Mouse (Mus musculus) neutrophil, adult 5-6 weeks (primary cell): ENCODE data around the gene Nfya. TPM values are rescaled to one million over a fixed set of nuclear protein-coding genes. Genes with fewer than 3 reads are reported as not detected.

ENCODE experiments used
- ATAC-seq: fragments of 151-379, 151-347 bp; 2 replicates; pipeline ENCODE4 v1.8.0; 2017; ENCODE audit warnings: mild to moderate bottlenecking, moderate TSS enrichment; ENCODE audit not compliant: insufficient number of reproducible peaks, poor library complexity, low FRiP score, severe bottlenecking; ENCODE audit errors: extremely low read depth
- total RNA-seq: library from RNA; stranded (forward); fragments of 200-1000 nt; gene quantifications from 2 replicates; pipeline ENCODE4 v1.2.3, GENCODE M21; 2017

The Nfya gene
- total RNA-seq, 1 experiment from 2014 or later: 47.7 TPM

- no peak for ATAC-seq
Measured at GRCm38 (mm10) chr17:48407154-48407553, 2.6 kb downstream of the Nfya start.

DNA sequence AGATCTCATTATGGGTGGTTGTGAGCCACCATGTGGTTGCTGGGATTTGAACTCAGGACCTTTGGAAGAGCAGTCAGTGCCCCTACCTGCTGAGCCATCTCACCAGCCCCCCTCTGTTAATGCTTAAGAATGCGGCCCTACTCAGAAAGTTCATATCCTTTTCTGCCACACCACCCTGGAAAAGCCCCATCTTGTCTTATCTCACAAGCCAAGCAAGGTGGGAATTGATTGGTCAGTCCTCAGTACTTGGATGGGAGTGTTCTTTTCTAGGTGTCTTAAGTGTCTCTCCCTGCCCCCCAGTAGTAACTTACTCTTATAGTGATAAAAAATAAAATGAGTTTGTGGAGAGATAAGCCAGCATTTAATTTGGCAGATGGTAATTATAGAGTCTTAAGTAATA lies 5.0 kb downstream of the Nfya start:
- ATAC-seq: no peak

DNA sequence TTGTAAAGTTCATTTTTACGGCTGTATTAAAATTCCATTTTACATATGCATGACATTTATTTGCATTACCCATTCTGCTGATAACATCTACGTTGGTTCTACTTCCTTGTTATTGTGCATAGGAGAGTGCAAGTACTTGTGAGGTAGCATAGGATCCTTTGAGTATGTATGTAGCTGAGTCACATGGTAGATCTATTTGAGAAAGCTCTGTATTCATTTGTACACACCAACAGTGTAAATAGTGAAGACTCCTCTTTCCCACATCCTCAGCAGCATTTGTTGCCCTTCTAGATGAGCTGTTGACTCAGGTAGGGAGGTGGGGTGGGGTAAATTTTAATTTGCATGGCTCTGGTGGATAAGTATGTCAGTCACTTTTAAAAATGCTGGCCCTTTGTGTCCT lies 5.9 kb downstream of the Nfya start:
- no peak for ATAC-seq

DNA sequence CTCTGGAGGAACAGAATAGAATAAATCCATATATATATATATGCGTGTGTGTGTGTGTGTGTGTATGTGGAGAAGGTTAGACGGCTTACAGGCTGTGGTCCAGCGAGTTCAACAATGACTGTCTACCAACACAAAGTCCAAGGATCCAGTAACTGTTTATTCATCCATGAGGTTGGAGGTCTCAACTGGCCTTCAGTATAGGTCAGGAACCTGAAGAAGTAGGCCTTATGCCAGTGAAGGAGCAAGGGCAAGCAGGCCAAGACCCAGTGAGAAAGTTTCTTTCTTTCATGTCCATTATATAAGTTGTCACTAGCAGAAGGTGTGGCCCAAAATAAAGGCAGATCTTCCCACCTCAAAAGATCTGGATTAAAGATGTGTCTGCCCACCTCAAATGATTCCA lies 7.0 kb downstream of the Nfya start:
- ATAC-seq: no peak

- no peak for ATAC-seq
Measured at GRCm38 (mm10) chr17:48401710-48402109, 8.0 kb downstream of the Nfya start.

DNA sequence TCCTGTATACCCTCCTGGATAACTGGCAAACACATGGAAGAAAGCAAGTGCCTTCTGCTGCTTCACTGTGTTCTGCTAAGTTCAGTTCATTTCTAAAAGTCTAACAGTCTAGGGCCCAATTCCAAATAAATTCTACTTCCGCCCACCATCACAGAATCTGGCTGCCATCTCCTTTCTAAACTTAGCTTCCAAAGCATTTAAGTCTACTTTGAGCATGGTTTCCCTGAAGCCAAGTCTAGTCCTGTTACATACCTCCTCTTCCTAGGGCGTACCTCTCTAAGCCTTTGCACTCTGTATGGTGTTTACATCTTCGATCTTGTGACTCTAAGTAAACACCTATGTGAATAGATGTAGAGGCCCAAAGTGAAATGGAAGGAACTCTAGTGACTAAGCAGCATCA lies 17.1 kb downstream of the Nfya start:
- no peak for ATAC-seq

- no peak for ATAC-seq
Measured at GRCm38 (mm10) chr17:48391446-48391845, 18.3 kb downstream of the Nfya start.

DNA sequence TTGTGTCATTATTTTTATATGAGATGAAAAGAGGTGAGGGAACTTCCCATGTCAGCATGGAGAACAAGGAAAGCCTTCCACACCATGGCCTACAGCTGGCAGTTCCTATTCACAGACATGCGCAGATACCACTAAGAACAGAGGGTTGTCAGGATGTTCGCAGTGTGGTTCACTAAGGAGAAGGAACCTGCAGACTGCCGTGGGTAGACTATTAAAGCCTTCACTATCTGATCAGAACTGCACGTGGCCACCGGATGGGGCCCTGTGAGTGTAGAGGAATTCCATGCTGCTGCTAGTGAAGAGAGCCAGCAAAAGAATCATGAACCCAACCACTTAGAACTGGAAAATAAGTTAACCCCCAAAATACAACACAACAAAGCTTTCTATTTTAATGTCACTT lies 20.3 kb downstream of the Nfya start:
- no peak for ATAC-seq

GRCm38 (mm10) chr17:48388666-48389065 lies 21.0 kb downstream of the Nfya start:
- ATAC-seq: no peak

GRCm38 (mm10) chr17:48385786-48386461 lies 23.8 kb downstream of the Nfya start:
- ATAC-seq: no peak

GRCm38 (mm10) chr17:48379050-48379449 lies 30.7 kb downstream of the Nfya start:
- no peak for ATAC-seq

DNA sequence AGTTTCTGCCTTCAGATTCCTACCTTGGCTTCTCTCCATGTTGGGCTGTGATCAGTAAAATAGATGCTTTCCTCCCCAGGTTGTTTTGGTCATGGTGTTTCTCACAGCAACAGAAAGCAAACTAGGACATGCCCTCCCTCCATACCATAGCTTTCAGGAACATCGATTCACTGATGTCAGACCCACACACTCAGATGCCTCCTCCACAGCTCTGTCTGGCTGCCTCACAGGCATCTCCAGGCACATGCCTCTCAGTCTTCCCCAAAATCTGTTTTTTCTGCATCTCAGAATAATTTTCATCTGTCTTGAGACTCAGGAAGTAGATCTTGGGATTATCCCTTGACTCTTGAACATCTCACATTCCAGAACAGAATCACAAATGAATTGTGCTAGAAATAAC lies 33.6 kb downstream of the Nfya start:
- no peak for ATAC-seq

GRCm38 (mm10) chr17:48372987-48373386 lies 36.7 kb downstream of the Nfya start:
- ATAC-seq: no peak

DNA sequence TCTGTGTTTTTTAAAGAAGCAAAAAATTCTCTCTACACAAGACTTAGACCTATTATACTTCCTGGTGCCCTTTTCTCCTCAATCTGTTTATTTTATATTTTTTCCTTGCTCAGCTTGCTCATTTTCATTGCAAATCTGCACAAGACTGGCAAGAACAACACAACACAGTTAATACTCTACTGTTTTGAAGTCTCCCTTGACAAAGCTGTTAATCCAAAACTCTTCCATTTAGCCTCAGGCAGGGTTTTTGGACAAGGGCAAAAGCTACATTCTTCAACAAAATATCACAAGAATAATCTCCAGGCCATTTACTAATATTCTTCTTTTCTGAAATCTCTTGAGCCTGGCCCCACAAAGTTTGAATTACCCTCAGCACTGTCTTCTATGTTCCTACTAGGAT lies 38.1 kb downstream of the Nfya start:
- no peak for ATAC-seq

GRCm38 (mm10) chr17:48366806-48367205 lies 42.9 kb downstream of the Nfya start:
- no peak for ATAC-seq

DNA sequence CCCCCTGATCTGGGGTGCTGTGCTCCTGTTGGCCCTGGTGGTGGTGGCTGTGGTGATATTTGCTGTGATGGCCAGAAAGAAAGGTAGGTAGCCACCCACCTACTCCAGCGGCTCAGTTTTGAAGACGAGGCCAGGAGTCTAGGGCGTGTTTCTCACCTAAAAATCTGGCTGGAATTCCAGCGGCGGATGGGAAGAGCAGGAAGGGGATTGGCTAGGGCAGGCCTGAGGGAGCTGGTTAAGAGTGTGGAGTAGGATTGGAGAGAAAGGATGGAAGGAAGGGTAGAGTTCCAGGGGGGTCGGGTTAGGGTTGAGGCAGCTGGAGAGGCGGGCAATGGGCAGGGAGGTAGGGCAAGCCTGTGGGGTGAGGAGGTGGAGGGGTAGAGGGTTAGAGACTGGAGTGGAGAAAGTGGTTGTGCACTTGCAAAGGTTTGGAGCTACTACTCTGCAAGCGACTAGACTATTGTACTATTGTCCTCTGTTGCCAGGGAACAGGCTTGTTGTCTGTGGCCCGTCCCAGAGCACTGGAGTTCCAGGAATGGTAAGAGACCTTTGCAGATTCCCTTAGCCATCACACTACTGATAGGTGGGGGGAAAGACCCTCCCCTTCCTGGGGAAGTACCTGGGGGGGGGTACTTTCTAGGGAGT lies 44.1 kb downstream of the Nfya start:
- ATAC-seq: no peak

DNA sequence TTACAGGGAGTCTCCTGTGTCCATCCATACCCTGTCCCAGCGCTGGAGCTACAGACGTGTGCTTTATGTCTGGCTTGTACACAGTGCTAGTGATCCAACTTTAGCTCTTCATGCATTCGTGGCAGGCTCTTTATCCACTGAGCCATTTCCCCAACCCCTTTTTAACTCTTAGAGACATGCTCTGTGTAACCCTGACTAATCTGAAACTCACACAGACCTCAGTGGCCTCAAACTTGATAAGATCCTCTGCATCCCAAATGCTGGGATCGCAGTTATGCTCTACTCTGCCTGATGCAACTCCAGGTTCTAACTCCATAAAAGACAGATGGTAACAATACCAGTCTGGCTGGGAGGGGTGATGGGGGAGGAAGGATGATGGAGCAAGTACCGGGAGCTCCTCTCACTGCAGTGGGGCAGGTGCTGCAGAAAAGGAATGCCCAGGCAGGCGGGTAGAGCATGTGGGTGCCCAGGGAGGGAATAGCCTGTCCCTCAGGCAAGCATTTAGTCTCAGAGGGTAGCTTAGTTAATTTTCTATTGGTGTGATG lies 46.2 kb downstream of the Nfya start:
- no peak for ATAC-seq

- ATAC-seq: no peak
Measured at GRCm38 (mm10) chr17:48362966-48363365, 46.7 kb downstream of the Nfya start.

DNA sequence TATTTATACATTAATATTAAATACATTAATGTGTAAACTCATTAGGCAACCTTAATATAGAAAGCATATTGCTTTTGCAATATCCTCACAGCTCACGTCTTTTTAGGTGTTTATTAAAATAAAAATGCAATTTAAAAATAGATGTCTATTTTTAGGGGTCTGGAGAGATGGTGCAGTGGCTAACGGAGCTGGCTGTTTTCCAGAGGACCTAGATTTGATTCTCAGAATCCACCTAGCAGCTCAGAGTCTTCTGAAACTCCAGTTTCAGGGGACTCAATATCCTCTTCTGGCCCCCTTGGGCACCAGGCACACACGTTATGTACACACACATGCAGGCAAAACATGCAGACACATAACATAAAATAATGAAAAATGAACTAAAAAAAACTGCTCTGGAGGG lies 47.4 kb downstream of the Nfya start:
- no peak for ATAC-seq

DNA sequence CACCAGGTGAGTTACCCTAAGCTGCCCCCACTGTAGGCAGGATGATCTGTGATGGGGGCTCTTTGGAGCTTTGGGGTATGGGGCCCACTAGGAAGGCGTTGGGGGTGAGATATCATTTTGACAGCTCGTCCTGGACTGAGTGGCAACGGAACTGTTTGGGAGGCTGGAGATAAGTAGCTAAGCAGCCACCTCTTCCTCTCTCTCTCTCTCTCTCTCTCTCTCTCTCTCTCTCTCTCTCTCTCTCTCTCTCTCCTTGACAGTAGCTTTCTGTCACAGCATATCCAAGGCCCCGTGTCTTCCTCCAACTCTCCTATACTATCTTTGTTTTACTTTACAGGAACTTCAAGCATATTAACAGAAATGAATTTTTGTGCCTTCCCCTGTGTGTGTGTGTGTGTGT lies 49.2 kb downstream of the Nfya start:
- ATAC-seq: no peak

DNA sequence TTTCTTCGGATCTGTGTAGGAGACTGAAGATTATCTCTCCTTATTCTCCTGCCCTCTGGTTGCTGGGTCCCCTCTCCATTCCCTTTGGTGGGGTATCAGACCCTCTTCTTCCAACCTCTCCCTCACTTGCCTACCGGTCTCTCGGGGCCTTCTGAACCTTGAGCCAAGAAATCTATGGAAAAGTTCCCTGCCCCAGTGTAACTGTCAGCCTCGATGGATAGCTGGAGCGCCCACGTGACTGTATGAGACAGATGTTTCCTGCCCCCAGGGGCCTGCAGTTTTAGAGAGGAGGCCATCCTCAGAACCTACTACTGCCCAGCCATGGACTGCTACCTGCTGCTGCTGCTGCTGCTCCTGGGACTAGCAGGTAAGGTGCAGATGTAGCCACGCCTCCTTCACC lies 50.1 kb downstream of the Nfya start, which contains the start of gene Treml1:
Gene Treml1 (plus strand): TSS at position 301 of the 400 bp plus-strand sequence.
- no peak for ATAC-seq
